ENCODE assay signal across 15 mouse cellular contexts in genomic region chr6:54258462-54258861, GRCm38 (mm10).
"Had no signal": no experiment of that assay in that cellular context is flagged by ENCODE, and none has a peak within 500 bp of the region (broad histone marks: within the 10 kb centered on the region; RNA-seq: fewer than 3 reads in every experiment).

No protein-coding gene starts in this region.

- H3K27ac ChIP-seq: neural tube, embryonic 15.5 days; stomach, embryonic 15.5 days; stomach, postnatal 0 days had no signal

- H3K4me1 ChIP-seq: stomach, embryonic 15.5 days had no signal

- H3K4me2 ChIP-seq: neural tube, embryonic 15.5 days; stomach, embryonic 15.5 days had no signal

- H3K9me3 ChIP-seq: neural tube, embryonic 15.5 days; stomach, embryonic 15.5 days had no signal

- DNase-seq: retina, postnatal 1 day; right cerebral cortex, adult 18-20 months; right cerebral cortex, postnatal 14 days; right cerebral cortex, postnatal 25 days; right cerebral cortex, postnatal 4 days; spleen, adult 18-20 months; thymus, adult 18-20 months; thymus, adult 2 months; thymus, postnatal 14 days; thymus, postnatal 25 days; thymus, postnatal 36 days; thymus, postnatal 4 days had no signal

- H3K4me3 ChIP-seq: neural tube, embryonic 15.5 days; stomach, embryonic 15.5 days had no signal

- H3K36me3 ChIP-seq: neural tube, embryonic 15.5 days; stomach, embryonic 15.5 days had no signal

- H3K27me3 ChIP-seq: neural tube, embryonic 15.5 days; stomach, embryonic 15.5 days had no signal

- H3K9ac ChIP-seq: neural tube, embryonic 15.5 days; stomach, embryonic 15.5 days had no signal
